Mouse (Mus musculus): ENCODE results near the gene Bdkrb2. TPM values are rescaled to one million over a fixed set of nuclear protein-coding genes. Genes with fewer than 3 reads are reported as not detected.

Gene Bdkrb2
- total RNA-seq, 4 experiments from 2014 or later = 0.27 to 0.35 (median 0.33) TPM

- no peak for DNase-seq (ENCODE audit: low spot score in 2 of 2)
These were observed 79.8 kb downstream of the Bdkrb2 start for GRCm38 (mm10) chr12:105642770-105643321.

Other genes with a start within 250 kb of the Bdkrb2 start
- gene Tunar, start 229.4 kb upstream of the Bdkrb2 start, total RNA-seq (2022) = not detected
- under 1 TPM; 0.10 to 0.18 (median 0.15) TPM for gene D430019H16Rik, start 109.4 kb upstream of the Bdkrb2 start, total RNA-seq (2022)
- under 1 TPM in 1 of 4 experiments, not detected in 3; 0.34 TPM for gene Bdkrb1, start 39.9 kb downstream of the Bdkrb2 start, total RNA-seq (2022)
- gene Gskip, start 121.6 kb downstream of the Bdkrb2 start, total RNA-seq (2022) = 1 to 10 TPM; 6.1 to 7.7 (median 6.3) TPM
- 10 to 100 TPM; 16.8 to 20.5 (median 19.0) TPM for gene Atg2b, start 122.0 kb downstream of the Bdkrb2 start, total RNA-seq (2022)
- not detected for gene Ak7, start 142.8 kb downstream of the Bdkrb2 start, total RNA-seq (2022)
- gene Papola, start 221.5 kb downstream of the Bdkrb2 start, total RNA-seq (2022) = 10 to 100 TPM; 58.1 to 82.8 (median 62.0) TPM

Measured in gastrocnemius, adult 8-10 months (tissue).